Mouse (Mus musculus): Measurements from ENCODE around the gene Tubb5.

DNA sequence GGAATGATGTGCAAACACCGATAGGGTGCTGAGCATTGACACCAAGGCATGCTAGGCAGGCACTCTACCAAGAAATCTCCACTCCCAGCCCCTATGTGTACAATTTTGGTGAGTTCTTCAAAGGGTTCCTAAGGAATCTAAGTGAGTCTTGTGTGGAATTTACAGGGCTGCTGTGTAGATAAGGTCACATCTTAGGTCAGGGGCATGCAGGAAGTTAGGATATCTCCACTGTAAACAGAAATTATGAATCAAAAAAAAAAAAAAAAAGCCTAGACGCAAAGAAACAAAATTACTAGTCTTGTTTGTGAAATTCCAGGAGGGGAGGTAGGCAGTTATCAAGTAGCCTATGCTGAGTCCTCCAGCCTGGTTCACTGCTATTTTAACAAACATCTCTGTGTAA is 45.3 kb downstream of the Tubb5 start:
- no peak for TF ChIP-seq CTCF (IDR thresholded peaks at IDR 0.05; ENCODE audit: control insufficient read depth, insufficient read depth, low read length)
- no peak for TF ChIP-seq POLR2A (IDR thresholded peaks at IDR 0.05; ENCODE audit: borderline replicate concordance, control insufficient read depth, low read depth, low read length)
